Mouse (Mus musculus) forebrain, embryonic 12.5 days (tissue): ENCODE measurements around the gene Ptgfrn. TPM values are rescaled to one million over a fixed set of nuclear protein-coding genes. Genes with fewer than 3 reads are reported as not detected.
A peak's percentile ranks its signal among the peaks of the same experiment; 100 is the strongest.

Experiments
- ATAC-seq: fragments of 200-750 bp; cut with Nextera tagmentation; 2 replicates; pipeline ENCODE4 v1.8.0; 2017; ENCODE audit warnings: moderate TSS enrichment; ENCODE audit not compliant: low FRiP score
- H3K27ac ChIP-seq: fragments of 300-500 bp; sonication (generic); 2 replicates; pipeline ENCODE4 v1.5.1; 2016; ENCODE audit warnings: mild to moderate bottlenecking
- H3K27me3 ChIP-seq: fragments of 300-500 bp; sonication (generic); 2 replicates; pipeline ENCODE4 v1.6.1; 2016; ENCODE audit warnings: mild to moderate bottlenecking
- H3K36me3 ChIP-seq: fragments of 300-500 bp; sonication (generic); replicated peaks from 2 replicates; pipeline ENCODE4 v1.6.1; 2016; ENCODE audit warnings: mild to moderate bottlenecking
- H3K4me1 ChIP-seq: fragments of 300-500 bp; sonication (generic); 2 replicates; pipeline ENCODE4 v1.6.1; 2016
- H3K4me2 ChIP-seq: fragments of 300-500 bp; sonication (generic); 2 replicates; pipeline ENCODE4 v1.6.1; 2016; ENCODE audit warnings: mild to moderate bottlenecking, moderate library complexity
- H3K4me3 ChIP-seq: fragments of 300-500 bp; sonication (generic); replicated peaks from 2 replicates; pipeline ENCODE4 v1.5.1; 2016; ENCODE audit warnings: mild to moderate bottlenecking
- H3K9ac ChIP-seq: fragments of 300-500 bp; sonication (generic); 2 replicates; pipeline ENCODE4 v1.6.1; 2016; ENCODE audit warnings: mild to moderate bottlenecking
- H3K9me3 ChIP-seq: fragments of 300-500 bp; sonication (generic); 2 replicates; pipeline ENCODE4 v1.6.1; 2016
- WGBS: fragments of 180-500 bp; shearing (Covaris S2); methylation state at CpG from one replicate; pipeline ENCODE4 v1.1.7; 2016; 5-methylcytosine and 5-hydroxymethylcytosine counted together
- polyA plus RNA-seq: library from polyadenylated mRNA; unstranded; fragments of >200 nt; fragmentation: Nextera tagmentation; extraction: Ambion mirVana; gene quantifications from 2 replicates; pipeline ENCODE4 v1.2.1, GENCODE M21; 2016

Ptgfrn gene
- polyA plus RNA-seq, 1 experiment from 2014 or later = 4.5 TPM

DNA sequence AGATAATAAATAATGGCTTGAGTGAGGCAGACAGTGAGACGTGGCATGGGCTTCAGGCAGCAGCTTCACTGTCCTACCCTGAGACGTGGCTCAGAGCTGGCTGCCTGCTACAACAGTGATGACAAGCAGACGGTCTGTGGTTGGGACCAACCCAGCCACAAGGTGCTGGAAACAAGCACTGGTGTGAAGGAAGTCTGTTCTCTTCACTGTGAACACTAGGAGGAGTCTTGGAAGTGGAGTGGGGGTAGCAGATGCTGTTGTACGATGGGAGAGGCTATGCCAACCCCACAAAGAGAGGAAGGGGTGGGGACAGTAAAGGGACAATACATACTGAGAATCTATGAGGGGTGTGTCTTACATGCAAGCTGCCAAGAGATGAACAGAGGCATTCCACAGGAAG is 12.0 kb downstream of the Ptgfrn start:
- Histone ChIP-seq H3K27me3 (no peaks in the 10 kb centered on the region), H3K4me1 (peaks cover 38% of the 10 kb centered on the region), H3K36me3 (0 out of 2 replicates have a peak, but pooled peaks cover 3% of the 10 kb centered on the region), H3K4me3 (no peak overlapping the region), H3K9ac (no peak overlapping the region), H3K9me3 (no peaks in the 10 kb centered on the region), H3K27ac (peak overlapping the region; percentile 46; the same call in 1 of the 2 replicates), H3K4me2 (no peak overlapping the region)
- 72% methylated on average over 4 of the region's 4 CpGs for WGBS
- no peak for ATAC-seq

DNA sequence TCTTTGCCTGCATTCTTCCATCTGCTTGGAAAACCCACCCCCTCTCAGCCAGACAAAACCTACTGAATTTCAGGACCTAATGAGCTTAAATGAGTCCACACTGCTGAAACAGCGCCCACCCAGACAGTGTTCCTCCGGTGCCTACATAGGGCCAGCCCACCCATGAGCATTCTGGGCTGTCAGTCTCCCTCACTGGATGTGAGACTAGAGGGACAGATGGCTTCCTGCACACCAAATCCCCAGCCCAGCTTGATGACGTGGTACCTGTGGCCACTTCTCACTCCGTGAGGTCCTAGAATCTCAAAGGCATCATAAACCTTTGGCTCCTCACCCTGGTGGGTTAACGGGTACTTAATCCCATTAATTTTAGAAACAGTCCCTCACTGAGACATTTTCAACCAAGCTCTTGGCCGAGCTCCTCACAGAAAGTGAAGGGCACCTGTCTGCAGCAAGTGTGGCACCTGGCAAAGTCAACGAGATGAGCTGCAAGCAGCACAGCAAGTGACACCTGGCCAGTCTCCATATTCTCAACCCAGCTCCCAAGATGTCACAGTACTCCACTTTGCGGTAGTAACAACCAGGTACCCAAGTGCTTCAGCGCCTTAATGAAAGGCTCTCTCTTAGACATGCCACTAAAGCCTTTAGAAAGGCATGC is 12.8 kb downstream of the Ptgfrn start:
- Histone ChIP-seq H3K4me3 (no peak overlapping the region), H3K36me3 (0 out of 2 replicates have a peak, but pooled peaks cover 3% of the 10 kb centered on the region), H3K9ac (no peak overlapping the region), H3K27ac (0 out of 2 replicates have a peak overlapping the region, but pooled peaks have one; percentile 46), H3K27me3 (no peaks in the 10 kb centered on the region), H3K4me1 (peaks cover 38% of the 10 kb centered on the region), H3K4me2 (no peak overlapping the region), H3K9me3 (no peaks in the 10 kb centered on the region)
- peak; percentile 68; the same call in 1 of the 2 replicates for ATAC-seq
- 59% methylated on average over 9 of the region's 9 CpGs for WGBS

DNA sequence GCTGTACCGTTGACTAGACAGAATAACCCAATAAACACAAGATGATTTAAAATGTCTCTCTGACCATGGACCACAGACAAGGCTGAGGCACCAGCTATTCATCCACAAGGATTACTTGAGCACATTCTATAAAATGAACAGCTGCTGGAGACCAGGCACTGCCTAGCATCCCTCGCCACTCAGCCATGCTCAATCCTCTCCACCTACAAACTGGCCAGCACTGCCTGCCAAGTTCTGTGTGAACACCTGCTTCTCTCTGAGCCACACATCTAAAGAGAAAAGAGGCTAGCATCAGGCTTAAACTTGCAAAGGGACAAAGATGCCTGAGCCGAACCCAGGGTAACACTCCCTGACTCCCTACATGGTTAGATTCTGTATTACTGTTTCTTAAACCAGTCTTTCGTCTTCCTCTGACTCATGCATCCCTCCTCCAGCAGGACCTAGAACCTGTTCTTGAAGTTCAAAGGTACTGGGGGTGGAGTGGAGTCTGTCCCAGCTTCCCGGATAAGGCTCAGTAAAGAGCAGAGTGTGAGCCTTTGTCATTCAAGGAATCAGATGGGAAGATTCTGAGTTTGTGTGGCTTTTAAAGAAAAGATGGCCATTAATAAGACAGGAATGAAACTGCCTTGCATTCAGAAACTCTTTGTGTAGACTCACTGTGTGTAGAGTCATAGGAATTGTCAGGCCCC is 14.2 kb downstream of the Ptgfrn start:
- Histone ChIP-seq H3K9ac (no peak overlapping the region), H3K27me3 (no peaks in the 10 kb centered on the region), H3K36me3 (0 out of 2 replicates have a peak, but pooled peaks cover 3% of the 10 kb centered on the region), H3K9me3 (no peaks in the 10 kb centered on the region), H3K4me3 (no peak overlapping the region), H3K27ac (no peak overlapping the region), H3K4me1 (peaks cover 32% of the 10 kb centered on the region), H3K4me2 (no peak overlapping the region)
- no peak; the same call in 1 of the 2 replicates for ATAC-seq
- WGBS = 69% methylated on average over 5 of the region's 5 CpGs

DNA sequence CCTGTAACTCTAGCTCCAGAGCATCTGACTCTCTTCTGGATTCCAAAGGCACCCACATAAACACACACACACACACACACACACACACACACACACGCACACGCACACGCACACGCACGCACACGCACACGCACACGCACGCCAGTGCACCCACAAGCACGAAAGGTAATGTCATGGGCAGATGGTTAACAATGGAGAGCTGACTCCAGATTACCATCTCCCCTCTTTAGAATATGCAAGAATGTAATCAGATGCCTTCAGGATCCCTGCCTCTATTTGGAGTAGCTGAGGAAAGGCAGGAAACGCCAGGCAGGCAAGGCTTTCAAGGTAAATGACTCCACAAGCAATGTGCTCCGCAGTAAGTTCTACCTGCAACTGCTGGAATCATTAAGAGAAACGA is 17.9 kb downstream of the Ptgfrn start:
- Histone ChIP-seq H3K27me3 (no peaks in the 10 kb centered on the region), H3K27ac (no peak overlapping the region), H3K9ac (no peak overlapping the region), H3K4me3 (no peak overlapping the region), H3K4me2 (no peak overlapping the region), H3K4me1 (peaks cover 20% of the 10 kb centered on the region), H3K9me3 (no peaks in the 10 kb centered on the region), H3K36me3 (no peaks in the 10 kb centered on the region)
- ATAC-seq = no peak
- WGBS = 74% methylated on average over 13 of the region's 13 CpGs

DNA sequence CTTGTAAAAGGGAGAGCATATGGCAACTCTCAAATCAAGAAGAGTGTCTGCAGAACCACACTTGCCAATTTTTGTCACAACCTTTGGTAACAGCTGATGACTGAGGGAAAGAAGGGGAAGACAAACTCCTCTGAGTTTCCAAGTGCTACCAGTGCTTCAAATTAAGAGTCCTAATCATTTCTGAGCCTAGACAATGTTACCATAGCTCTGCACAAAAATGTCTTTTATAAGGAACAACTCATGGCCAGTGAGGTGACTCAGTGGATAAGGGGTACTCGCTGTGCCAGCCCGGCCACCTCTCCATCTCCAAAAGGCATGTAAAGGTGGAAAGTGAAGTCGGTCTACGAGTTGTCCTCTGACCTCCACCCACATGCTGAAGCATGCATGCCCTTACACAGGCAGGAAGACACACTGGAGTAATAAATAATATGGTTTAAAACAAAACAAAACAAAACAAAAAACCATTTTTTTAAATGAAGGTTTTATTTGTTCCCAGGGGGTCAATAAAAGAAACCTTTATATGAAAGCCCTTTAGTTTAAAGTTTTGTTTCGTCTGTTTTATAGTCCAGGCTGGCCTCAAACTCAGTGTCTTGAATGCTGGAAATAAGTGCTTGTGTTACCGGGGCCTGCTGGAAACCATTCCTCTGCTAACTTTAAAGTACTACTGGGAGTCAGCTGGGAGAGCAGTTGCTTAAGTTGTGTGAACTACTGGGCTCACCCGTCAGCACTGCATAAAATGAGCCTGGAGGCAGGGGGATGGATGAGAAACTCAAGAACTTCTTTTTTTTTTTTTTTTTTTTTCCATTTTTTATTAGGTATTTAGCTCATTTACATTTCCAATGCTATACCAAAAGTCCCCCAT is 23.3 kb downstream of the Ptgfrn start:
- H3K27me3 ChIP-seq = no peaks in the 10 kb centered on the region
- no peak for ATAC-seq
- no peak overlapping the region for H3K9ac ChIP-seq
- no peak overlapping the region for H3K4me3 ChIP-seq
- no peak overlapping the region for H3K27ac ChIP-seq
- no peak overlapping the region for H3K4me2 ChIP-seq
- H3K36me3 ChIP-seq = no peaks in the 10 kb centered on the region
- peaks cover 7% of the 10 kb centered on the region; the same call in 1 of the 2 replicates for H3K4me1 ChIP-seq
- WGBS = 75% methylated on average over 7 of the region's 7 CpGs
- H3K9me3 ChIP-seq = no peaks in the 10 kb centered on the region

DNA sequence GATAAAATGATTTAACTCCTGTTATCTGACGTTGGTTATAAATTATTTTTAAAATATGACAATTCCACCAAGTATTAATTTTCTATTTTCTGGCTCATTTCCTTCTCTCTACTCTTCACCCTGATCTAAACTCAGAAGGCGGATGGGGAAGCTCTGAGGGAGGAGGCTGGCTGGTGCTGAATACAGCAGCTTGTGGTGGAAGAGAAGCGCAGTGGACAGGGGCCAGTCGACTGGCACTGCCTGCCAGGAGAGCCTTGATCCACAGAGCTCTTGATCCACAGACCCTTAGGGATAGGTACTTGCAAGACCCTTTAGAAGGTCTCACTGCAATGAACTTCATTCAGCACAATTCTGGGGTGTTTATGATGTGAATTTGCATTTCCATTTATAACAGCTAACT is 29.2 kb downstream of the Ptgfrn start:
- 93% methylated on average over 4 of the region's 4 CpGs for WGBS
- H3K9ac ChIP-seq = no peak overlapping the region
- H3K4me2 ChIP-seq = no peak overlapping the region
- H3K27me3 ChIP-seq = no peaks in the 10 kb centered on the region
- no peaks in the 10 kb centered on the region for H3K9me3 ChIP-seq
- H3K4me1 ChIP-seq = peaks cover 3% of the 10 kb centered on the region; the same call in 1 of the 2 replicates
- ATAC-seq = no peak
- H3K36me3 ChIP-seq = peaks cover 28% of the 10 kb centered on the region
- no peak overlapping the region for H3K4me3 ChIP-seq
- no peak overlapping the region for H3K27ac ChIP-seq

DNA sequence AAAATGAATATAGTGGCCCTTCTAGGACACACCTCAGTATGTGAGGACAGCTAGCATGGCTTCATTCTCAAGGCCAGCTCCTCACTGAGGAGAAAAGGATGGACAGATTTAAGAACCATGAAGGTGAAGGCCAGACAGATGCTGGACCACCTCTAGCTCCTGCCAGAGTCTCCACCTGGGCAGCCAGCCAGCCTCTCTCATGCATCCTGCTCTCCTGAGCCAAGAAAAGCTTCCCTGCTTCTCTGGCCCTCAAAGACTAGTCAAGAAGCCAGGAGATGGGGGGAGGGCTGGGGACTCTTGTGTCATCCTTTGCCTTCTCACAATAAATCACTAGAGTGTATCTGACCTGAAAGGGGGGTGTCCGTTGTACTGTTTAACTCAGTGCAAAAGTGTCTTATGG is 31.7 kb downstream of the Ptgfrn start:
- no peaks in the 10 kb centered on the region for H3K27me3 ChIP-seq
- H3K9me3 ChIP-seq = no peaks in the 10 kb centered on the region
- no peak for ATAC-seq
- no peak overlapping the region for H3K4me3 ChIP-seq
- 96% methylated on average over 1 of the region's 1 CpGs for WGBS
- H3K36me3 ChIP-seq = peaks cover 45% of the 10 kb centered on the region
- no peak overlapping the region for H3K27ac ChIP-seq
- no peak overlapping the region for H3K9ac ChIP-seq
- peaks cover 3% of the 10 kb centered on the region for H3K4me1 ChIP-seq
- no peak overlapping the region for H3K4me2 ChIP-seq

DNA sequence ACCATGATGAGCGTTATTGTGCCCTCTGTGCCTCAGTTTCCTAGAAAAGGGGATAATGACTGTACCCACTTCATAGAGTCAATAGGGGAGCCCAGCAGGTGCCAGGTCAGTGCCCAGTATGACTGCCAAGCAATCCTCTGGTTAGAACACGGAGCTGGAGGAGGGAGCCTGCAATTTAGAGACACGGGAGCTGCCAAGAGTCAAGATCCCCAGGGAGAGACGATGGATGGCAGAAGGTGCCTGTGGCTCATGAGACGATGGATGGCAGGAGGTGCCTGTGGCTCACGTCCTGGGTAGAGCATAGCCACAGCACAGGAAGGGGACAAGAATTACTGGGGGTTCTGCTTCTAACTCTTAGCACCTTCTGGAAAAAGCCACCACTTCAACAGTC is 32.4 kb downstream of the Ptgfrn start:
- Histone ChIP-seq H3K4me3 (no peak overlapping the region), H3K27me3 (no peaks in the 10 kb centered on the region), H3K36me3 (peaks cover 48% of the 10 kb centered on the region), H3K4me2 (no peak overlapping the region), H3K9me3 (no peaks in the 10 kb centered on the region), H3K27ac (no peak overlapping the region), H3K4me1 (peaks cover 6% of the 10 kb centered on the region), H3K9ac (no peak overlapping the region)
- ATAC-seq = no peak
- 95% methylated on average over 6 of the region's 6 CpGs for WGBS

DNA sequence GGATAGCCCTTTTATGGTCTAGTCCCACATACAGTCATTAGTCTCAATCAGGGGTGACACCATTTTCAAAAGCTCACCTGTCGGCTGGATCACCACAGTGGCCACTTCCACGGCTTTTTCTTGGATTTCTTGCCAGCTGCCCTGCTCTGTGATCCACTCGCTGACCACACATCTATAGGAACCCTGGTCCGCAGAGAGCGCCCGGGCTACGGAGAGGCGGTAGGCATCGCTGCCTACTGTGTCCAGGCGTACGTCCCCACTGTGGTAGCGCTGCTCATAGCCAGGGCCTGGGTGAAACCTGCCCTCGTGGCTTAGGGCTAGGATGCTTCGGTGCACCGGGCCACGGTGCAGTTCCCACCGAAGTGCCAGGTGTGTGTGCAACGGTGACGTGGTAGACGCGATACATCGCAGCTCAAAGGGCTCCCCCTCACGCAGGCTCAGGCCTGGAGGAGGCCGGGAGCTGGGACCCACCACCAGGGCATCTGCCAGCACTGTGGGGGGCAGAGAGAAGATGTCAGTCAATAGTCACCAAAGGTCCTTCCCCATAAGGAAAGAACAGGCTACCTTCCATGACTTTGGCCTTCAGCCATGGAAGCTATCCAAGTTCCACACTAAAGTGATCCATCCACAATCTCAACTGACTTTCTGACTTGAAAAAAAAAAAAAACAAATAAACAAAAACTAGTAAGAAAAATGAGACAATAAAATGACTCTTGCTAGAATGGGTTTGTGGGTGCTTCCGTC is 32.9 kb downstream of the Ptgfrn start:
- 96% methylated on average over 25 of the region's 25 CpGs for WGBS
- Histone ChIP-seq H3K4me3 (no peak overlapping the region), H3K36me3 (peaks cover 50% of the 10 kb centered on the region), H3K9ac (no peak overlapping the region), H3K4me2 (no peak overlapping the region), H3K9me3 (no peaks in the 10 kb centered on the region), H3K4me1 (peaks cover 11% of the 10 kb centered on the region), H3K27me3 (no peaks in the 10 kb centered on the region), H3K27ac (no peak overlapping the region)
- no peak for ATAC-seq

DNA sequence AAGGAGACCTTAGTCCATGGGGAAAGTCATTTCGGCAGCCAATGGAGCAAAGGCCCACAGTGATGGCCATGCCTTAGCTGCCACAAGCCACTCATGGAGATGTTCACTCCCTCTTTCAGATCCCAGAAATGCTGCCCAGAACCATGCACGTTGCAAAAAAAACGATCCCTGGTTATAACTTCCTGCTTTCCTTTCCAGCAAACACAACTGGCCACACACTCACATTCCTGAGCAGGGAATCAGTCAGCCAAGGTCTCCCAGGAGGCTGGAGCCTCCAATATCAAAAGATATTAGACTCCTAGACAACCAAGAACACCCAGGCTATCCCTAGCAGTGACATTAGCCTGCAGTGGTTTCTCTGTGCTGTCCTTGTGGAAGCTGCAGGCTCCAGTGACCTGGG is 34.2 kb downstream of the Ptgfrn start:
- H3K27me3 ChIP-seq = no peaks in the 10 kb centered on the region
- H3K36me3 ChIP-seq = peaks cover 50% of the 10 kb centered on the region
- H3K4me2 ChIP-seq = no peak overlapping the region
- H3K4me1 ChIP-seq = peaks cover 24% of the 10 kb centered on the region
- H3K4me3 ChIP-seq = no peak overlapping the region
- ATAC-seq = no peak
- WGBS = 96% methylated on average over 3 of the region's 3 CpGs
- no peak overlapping the region for H3K27ac ChIP-seq
- no peaks in the 10 kb centered on the region for H3K9me3 ChIP-seq
- no peak overlapping the region for H3K9ac ChIP-seq

DNA sequence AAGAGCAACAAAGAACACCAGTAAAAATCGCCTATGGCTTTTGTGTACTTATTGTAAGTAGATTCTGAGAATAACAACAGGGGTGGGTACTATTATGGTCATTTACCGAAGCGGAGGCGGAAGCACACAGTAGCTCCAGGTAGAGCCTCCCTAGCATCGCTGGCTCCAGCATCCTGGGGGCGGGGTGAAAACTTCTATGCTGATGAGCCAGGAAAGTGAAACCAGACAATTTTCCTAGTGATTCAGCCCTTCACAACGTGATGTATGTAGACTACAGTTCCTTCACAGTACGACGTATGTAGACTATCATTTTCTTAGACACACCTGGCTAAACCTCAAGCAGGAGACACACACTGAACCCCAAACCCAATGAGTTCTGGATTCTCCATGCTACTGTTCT is 36.7 kb downstream of the Ptgfrn start:
- no peak overlapping the region for H3K9ac ChIP-seq
- H3K4me3 ChIP-seq = no peak overlapping the region
- peaks cover 37% of the 10 kb centered on the region for H3K36me3 ChIP-seq
- no peak for ATAC-seq
- WGBS = 70% methylated on average over 9 of the region's 9 CpGs
- no peak overlapping the region for H3K27ac ChIP-seq
- H3K4me2 ChIP-seq = no peak overlapping the region
- H3K4me1 ChIP-seq = peaks cover 49% of the 10 kb centered on the region
- no peaks in the 10 kb centered on the region for H3K9me3 ChIP-seq
- no peaks in the 10 kb centered on the region for H3K27me3 ChIP-seq
